Mouse (Mus musculus): ENCODE measurements around the gene Cnr2.
A peak's percentile ranks its signal among the peaks of the same experiment; 100 is the strongest.

Gene Cnr2

DNA sequence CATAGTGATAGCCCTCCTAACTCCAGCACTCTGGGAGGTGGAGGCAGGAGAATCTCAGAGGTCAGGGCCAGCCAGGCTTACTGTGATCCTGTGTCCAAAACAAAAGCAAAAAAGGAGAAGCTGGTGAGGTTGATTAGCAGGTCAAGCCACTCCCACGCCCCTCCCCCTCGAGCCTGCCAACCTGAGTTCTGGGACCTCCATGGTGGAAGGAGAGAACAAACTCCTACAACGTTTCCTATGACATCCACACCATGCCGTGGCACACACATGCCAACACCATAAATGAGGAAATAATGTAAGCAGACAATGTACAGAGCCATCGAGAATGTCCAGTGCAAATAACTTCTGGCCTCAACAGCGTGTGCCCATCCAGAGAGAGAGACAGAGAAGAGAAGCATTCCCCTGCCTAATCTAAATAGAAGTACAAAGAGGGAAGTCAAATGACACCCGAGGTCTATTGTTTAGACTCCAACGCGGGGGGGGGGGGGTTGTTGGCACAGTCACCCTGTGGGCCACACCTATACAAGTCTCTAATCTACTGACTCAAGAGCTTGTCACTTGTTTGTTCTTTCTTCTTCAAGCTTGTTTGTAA lies 19.1 kb upstream of the Cnr2 start:
- no peak for DNase-seq (ENCODE audit: low read depth, low spot score)

DNA sequence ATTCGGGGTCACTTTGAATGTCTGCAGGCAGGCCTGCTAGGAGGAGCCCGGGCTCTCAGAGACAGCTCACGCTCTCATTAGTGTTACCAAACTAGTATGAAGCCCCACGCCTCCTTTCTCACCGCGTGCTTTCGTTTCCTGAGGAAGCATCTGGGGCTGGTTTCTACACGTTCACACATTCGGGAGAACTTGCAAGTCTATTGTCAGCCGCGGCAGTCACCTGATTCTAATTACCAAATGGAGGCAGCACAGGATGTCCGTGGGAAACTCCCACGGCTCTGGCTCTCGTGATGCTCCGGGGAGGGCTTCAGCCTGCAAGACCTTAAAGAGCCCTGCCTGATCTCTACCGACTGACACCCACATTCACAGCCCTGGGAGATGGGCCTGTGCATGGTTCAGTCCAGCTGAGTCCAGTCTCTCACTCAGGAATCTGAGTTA lies 18.6 kb upstream of the Cnr2 start:
- peak; percentile 97 for DNase-seq (ENCODE audit: low read depth, low spot score)

DNA sequence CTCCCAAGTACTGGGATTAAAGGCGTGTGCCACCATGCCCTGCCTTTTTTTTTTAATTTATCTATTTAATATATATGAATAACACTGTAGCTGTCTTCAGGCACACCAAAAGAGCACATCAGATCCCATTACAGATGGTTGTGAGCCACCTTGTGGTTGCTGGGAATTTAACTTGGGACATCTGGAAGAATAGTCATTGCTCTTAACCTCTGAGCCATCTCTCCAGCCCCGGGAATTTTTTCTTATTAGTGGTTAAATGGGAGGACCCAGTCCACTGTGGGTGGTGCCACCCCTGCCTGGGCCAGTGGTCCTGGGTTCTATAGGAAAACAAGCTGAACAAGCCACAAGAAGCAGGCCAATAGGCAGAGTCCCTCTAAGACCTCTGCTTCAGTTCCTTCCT lies 17.5 kb upstream of the Cnr2 start:
- no peak for DNase-seq (ENCODE audit: low read depth, low spot score)

DNA sequence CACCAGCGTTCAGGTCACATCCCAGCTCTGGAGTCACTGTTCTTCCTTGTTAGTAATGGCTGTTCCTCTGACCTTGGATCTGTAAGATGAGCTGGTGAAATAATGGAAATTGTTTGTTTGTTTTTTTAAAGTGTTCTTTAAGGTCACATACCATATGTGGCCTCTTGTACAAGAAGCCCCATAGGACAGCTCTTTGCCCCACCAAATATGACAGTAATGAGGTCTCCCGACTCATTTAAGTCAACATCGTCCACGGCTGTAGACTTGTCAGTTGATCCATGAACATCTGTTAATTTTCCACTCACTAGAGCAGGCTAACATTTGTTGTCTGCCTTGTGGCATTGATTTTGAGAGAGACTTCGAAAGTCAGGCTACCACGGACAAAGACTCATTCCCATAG lies 16.2 kb upstream of the Cnr2 start:
- DNase-seq (ENCODE audit: low read depth, low spot score), result no peak

DNA sequence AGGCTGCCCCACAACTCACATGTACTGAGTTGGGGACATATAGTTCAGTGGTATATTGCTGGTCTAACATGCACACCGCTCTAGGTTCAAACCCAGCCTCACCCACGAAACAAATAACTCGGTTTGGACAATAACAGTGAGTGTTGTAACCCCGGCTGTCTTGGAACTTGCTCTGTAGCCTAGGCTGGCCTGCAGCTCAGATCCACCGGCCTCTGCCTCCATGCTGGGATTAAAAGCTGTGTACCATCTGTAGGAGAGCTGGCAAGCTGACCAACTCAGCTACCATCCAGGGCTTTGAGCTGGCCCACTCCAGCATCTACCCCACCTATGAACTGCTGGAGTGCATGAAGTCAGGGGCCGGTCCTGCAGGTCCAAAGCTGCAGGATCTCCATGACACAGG lies 15.2 kb upstream of the Cnr2 start:
- no peak for DNase-seq (ENCODE audit: low read depth, low spot score)

DNA sequence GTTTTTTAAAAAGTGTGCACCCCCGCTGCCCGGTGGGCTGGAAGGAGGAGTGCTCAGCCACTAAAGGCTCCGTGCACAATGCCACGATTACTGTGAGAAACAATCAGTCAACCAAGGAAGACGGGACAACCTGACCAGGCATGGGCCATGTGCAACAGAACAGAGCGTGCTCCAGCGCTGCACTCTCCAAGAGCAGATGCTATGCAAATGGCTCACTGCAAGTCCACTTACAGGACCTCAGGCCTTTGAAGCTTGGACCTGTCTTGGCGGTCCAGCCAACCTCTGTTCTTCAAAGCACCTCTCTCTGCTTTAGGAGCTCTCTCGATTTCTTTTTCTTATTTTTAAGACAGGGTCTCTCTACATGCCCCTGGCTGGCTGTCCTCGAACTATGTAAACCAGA lies 14.6 kb upstream of the Cnr2 start:
- no peak for DNase-seq (ENCODE audit: low read depth, low spot score)

DNA sequence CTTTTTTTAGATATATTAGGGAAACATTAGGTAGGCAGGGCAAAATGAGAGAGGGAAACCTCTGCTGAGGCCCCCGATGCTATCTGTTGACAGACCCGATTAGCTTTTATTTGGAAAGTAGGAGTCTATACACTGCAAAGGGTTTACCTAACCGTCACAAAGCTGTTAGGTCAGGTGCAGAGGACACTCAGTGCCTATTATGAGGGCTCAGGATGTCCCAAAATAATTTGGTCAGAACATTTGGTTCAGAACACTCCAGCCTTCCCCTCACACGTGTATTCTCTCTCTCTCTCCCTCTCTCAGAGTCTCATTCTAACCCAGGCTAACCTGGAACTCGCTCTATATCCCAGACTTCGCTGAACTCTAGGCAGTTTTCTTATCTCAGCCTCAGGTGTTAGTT lies 13.2 kb upstream of the Cnr2 start:
- no peak for DNase-seq (ENCODE audit: low read depth, low spot score)

DNA sequence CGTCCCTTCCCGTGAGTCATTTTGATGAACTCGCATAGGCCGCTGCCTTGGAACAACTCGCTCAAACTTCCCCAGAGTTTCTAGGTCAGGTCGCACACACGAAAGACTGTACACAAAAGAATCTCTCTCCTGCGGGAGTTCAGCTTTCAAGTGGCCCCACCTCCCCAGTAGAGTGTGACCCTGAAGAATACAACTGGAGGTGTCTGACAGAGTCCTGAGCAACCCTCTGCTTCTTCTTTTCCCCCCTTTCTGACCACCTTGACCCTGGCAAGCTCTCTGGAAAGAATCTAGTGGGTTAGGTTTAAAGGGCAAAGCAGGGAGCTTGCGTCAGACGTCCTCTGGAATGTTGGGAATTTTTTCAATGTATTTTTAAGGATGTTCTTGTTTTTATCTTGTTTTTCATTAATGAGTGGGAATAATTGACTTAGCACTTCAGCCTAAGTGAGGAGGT lies 11.8 kb upstream of the Cnr2 start:
- DNase-seq (ENCODE audit: low read depth, low spot score), result no peak

DNA sequence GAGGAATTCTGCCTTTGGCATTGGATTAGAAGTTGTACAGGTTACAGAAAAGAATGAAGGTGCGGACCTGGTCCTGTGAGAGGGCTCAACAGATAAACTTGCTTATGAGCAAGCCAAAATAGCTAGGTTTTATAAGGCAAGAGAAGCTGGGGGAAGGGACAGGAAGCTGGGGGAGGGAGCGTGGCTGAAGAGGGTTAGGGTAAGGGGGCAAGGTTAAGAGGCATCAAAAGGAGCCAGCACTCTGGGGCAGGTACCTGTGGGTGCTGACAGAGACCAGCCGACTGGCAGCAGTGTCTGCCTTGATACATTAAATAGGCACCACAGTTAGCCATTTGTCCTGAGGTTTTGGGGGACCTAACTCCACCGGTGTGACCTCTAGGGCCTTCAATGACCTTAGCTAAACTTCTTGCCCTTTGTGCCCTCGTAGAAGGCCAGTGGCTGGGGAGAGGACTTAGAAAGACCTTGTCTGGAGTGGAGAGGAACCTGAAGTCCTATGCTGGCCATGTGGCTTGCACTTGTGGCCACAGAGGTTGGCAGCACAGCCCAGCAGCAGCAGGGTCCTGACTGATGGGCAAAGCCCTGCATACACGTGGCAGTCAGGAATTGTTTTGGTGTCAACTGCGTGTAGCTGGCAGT lies 11.2 kb upstream of the Cnr2 start:
- DNase-seq (ENCODE audit: low read depth, low spot score), result no peak

DNA sequence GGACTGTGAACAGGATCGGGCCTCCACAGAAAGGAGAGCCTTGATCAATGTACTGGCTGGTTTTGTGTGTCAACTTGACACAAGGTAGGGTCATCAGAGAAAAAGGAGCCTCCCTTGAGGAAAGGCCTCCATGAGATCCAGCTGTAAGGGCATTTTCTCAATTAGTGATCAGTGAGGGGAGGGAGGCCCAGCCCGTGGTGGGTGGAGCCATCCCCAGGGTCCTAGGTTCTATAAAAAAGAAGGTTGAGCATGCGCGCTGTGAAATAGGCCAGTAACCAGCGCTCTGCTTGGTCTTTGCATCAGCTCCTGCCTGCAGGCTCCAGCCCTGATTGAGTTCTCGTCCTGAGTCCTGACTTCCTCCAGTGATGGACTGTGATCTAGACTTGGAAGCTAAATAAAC lies 10.7 kb upstream of the Cnr2 start:
- no peak for DNase-seq (ENCODE audit: low read depth, low spot score)

DNA sequence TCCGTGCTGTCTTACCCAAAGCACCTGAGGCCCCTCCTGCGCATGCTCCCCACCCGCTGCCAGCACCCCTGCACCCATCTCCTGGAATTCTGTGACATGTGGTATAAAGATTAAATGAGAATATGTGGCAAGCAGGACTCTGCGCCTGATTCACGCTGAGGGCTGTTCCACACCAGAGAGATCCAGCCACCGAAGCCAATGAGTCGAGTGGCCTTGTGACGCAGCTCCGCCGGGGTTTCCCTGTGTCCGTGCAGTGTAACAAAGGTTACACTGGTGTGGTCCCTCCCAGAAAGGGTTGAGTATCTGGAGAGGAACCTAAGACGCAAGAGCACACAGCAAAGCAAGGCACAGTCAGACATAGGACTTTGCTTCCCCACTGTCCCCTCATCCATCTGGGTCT lies 9.5 kb upstream of the Cnr2 start:
- no peak for DNase-seq (ENCODE audit: low read depth, low spot score)

DNA sequence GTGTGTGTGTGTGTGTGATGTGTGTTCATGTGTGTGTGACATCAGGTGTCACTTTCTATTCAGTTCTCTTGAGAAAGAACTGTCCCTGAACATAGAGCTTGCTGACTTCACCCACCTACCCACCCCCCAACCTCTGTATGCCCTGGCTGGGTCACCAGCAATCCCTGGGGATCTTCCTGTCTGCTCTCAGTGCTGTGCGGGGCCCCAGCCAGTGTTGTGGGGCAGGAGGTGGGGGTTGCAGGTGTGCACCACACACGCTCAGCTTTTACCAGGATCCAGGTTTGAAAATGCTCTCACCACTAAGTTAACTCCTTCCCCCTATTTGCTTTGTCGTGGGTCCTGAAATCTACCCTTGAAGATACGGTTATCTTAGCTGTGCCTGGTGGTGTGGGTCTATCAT lies 9.0 kb upstream of the Cnr2 start:
- no peak for DNase-seq (ENCODE audit: low read depth, low spot score)

DNA sequence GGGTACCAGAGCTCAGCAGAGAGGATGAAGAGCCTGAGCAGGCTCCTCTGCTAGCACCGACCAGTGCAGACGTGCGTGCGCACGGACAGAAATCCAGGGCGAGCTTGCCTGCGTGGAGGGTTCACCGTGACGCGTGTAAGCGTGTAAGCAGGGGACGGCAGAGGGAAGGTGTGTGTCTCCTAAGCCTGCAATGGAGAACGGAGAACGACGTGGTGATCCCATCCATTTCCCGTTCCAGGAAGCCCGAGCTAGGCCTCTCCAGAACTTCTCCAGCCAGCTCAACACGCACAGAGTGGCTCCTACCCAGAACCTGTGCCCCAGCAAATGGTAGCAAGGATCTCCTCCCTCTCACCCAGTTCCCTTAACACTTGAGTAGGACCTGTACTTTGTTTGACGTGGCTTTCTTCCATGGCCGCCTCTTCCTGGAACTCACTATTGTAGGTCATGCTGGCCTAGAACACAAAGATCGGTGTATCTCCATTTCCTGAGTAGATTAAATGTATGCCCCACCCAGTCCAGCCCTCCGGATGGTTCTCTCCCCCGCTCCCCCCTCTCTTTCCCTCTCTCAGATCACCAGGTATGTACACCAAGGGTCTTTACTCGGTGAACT lies 6.6 kb upstream of the Cnr2 start:
- no peak for DNase-seq (ENCODE audit: low read depth, low spot score)

DNA sequence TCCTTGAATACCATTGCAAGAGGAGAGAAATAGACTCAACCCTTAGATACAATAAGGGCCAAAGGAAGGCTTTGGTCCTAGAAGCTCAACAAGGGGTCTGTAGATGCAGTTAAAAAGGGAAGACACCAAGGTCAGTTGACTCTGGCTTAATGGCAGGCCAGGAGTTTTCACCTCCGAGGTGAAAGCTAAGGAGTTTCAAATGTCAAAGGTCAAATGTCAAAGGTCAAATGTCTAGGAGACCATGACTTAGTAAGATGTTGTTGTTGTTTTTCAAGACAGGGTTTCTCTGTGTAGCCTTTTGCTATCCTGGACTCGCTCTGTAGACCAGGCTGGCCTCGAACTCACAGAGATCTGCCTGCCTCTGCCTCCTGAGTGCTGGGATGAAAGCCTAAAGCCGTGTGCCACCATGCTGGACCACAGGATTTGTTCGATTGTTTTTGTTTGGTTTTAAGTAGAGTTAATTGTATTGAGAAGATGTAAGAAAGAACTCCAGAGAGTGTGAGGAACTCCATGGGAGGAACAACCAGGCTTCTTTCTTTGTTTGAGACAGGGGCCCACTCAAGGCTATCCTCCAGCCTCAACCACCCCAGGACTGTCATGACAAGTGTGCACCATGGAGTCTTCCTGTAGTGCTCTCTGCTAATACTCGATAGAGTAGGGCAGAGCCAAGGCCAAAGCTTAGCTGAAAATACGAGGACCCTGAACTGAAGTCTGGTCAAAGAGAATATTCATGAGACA lies 5.9 kb upstream of the Cnr2 start:
- DNase-seq (ENCODE audit: low read depth, low spot score), result no peak

DNA sequence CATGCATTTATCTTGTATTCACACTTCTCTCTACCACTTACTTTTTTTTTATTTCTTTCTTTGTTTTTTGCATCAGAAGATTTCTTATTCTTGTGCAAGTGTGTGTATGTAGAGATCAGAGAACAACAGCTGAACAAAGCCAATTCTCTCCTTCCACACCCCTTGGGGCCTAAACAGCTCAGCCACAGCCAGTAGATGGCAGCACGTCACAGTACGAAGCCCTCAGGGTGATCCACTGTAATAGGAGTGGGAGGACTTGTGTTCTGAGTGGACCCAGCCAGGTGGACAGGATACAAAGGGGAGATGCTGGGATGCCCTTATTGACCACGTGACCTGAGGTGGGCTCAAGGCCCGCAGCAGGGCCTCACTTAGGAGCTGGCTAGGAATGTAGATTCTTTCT lies 5.3 kb upstream of the Cnr2 start:
- DNase-seq (ENCODE audit: low read depth, low spot score), result peak; percentile 83

DNA sequence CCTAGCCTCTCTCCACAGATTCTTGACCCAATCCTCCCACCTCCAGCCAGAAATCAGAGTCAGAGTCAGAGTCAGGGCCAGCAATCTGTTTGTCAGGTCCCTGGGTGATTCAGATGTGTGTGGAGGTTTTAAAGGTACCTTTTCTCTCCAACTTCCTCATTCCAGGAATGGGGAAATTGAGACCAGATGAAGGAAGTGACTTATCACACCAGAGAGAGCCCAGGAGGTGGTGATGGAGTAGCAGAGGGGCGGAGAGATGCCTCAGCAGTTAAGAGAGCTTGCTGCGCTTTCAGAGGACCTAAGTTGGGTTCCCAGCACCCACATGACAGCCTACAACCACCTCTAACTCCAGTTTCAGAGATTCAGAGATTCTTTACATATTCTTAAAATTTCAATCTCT lies 3.7 kb upstream of the Cnr2 start:
- DNase-seq (ENCODE audit: low read depth, low spot score), result no peak

DNA sequence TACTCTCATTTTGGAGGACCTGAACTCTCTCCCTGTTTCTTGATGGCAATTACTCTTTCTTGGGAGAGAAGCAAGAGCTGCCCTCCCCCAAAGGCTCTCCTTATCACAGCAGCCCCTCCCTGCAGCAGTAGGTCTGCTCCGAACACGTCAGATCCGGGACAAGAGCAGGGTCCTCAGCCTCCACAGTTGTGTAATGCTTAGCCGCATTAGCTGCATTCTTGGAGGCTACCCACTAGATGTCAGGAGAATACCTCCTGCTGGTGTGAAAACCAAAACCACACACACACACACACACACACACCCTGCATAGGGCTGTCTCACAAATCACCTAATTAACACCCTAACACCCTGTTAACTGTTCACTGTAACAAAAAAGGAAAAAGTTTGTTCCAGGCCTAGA lies 2.3 kb upstream of the Cnr2 start:
- DNase-seq (ENCODE audit: low read depth, low spot score), result no peak

DNA sequence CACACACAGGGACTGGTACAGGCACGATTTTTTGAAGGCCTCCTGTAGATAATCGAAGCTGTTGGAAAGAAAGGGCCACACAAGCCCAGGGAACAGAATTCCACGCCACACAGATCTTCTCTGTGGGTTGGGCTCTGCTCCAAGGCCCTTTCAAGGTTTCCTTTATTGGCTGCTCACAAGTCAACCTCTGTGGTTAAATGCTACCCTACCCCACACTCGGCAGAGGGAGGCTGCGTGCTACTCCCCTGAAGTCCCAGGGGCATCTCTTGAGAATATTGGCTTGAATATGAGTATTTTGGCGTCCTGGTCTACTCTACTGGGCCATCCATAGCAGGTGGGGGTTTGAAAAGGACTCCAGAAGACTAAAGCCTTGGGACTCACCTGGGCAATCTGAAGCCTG lies 963 bp downstream of the Cnr2 start:
- peak; percentile 38 for DNase-seq (ENCODE audit: low read depth, low spot score)

DNA sequence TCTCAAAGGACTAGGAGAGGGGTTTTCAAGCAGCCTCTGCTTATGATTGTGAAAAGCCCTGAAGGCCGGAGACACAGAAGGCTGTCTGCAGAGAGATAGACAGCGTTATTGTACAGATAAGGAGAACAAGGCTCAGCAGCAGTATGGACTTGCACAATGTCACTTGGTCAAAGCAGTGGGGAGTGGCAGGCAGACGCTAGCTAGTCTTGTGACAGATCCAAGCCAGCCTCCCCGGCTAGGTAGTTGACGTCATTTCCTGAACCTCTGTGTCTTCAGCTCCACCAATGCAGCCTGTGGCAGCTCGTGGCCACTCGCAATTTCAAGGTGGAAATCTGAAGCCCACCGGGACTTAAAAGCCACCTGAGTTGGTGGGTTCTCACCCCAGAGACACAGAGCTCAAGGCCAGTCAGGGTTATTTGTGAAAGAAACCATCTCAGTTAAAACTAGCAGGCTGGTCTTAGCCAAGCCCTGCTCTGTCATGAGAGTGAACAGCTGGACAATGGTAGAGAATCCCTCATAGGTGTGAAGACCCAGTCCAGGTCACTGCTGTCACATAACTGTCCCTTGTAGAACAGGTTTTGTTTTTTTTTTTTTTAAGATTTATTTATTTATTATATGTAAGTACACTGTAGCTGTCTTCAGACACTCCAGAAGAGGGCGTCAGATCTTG lies 3.3 kb downstream of the Cnr2 start:
- peak; percentile 89 for DNase-seq (ENCODE audit: low read depth, low spot score)

DNA sequence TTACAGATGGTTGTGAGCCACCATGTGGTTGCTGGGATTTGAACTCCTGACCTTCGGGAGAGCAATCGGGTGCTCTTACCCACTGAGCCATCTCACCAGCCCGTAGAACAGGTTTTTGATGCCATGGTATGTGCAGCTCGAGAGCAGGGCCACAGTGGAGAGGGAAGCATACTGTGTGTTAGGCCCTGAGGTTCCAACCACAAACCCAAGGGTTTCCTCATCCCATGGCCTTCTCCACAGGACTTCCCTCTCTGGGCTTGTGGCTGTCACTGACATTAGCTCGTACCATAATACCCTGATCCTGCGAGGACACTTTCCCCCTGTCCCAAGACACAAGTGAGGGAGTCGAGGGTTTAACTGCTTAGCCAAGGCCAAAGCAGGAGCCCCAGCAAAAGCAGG lies 3.9 kb downstream of the Cnr2 start:
- DNase-seq (ENCODE audit: low read depth, low spot score), result no peak

DNA sequence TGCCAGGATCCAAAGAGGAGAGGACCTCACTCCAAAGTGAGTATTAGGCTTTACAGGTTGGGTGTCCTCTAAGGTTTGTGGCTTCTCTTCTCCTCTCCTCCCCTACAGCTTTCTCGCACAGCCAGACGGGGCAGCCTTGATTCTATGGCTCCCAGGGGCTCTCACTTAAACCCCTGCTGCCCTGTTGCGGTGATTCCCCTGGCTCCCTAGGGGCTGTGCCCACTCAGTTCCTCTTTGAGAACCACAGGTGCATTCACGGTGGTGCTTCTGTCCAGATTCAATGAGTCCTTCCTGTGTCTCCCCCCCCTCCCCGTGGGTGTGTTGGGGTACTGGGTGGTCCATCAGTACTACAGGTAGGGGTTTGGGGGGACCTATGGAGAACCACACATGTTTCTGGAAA lies 4.8 kb downstream of the Cnr2 start:
- DNase-seq (ENCODE audit: low read depth, low spot score), result no peak

DNA sequence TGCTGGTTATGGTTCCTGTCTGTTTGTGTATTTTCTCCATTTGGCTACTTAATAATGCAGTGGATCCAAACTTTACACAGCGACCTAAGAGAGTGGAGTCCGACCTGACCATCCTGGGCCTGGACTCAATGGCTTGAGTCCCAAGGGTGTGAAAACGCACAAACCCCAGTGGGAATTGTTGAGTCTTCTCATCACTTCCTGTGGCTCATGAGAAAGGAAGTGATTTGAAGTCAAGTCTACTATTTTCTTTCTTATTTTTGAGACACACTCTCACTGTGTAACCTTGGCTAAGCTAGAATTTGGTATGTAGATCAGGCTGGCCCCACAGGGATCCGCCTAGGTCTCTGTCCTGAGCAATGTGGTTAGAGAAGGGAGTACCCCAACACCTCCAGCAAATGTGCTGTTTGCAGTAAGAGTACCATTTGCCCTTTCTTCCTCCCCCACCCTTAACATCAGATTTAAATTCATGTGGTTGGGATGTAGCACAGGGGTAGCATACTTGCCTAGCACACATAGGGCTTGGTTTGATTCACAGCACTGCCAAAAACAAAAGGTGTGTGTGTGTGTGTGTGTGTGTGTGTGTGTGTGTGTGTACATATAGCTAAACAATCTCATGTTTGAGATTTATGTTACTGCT lies 7.5 kb downstream of the Cnr2 start:
- no peak for DNase-seq (ENCODE audit: low read depth, low spot score)

All from CD4-positive helper T cell, adult 2 months (primary cell).